Mouse (Mus musculus): ENCODE results near the gene Gm9844. TPM values are rescaled to one million over a fixed set of nuclear protein-coding genes. Genes with fewer than 3 reads are reported as not detected.
A peak's percentile ranks its signal among the peaks of the same experiment; 100 is the strongest.
"Not testable (repeated sequence)": the region's sequence is repeated elsewhere in the genome, so short reads cannot be mapped to it uniquely, and the experiment has no call there.

The Gm9844 gene
- 0.65 TPM in 1 of 2 replicates, not detected in the other for total RNA-seq (2014; rRNA removed; ENCODE audit: low replicate concordance)
- 6.7 and 9.5 TPM in 2 replicates for polyA plus RNA-seq (2015; fragmentation: Nextera tagmentation; extraction: Ambion mirVana)

DNA sequence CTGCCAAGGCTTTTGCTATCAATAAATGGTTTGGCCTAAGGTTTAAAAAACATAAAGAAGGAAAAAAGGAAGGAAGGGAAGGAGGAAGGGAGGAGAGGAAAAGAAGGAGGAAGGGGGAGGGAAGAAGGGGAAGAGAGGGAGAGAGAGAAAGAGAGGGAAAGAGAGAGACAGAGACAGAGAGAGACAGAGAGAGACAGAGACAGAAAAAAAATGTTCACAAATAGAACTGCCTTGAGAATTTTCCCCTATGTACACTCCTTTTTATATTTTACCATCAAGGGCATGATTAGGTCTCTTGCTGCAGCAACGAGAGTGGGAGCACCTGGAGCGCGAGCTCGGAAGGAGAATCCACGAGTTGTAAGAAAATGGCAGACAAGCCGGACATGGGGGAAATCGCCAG is at the start of gene Gm9844:
Gene Gm9844, plus strand, starts transcription at position 301 of the 400 bp plus-strand sequence.
- Histone ChIP-seq H3K4me3 (ENCODE audit: low read depth, low read length) (no peak within 1 kb of the TSS), H3K36me3 (replicated peaks; ENCODE audit: control insufficient read depth, insufficient read depth, low read length) (no peaks in the 10 kb centered on the region), H3K4me1 (ENCODE audit: control insufficient read depth, insufficient read depth) (no peaks in the 10 kb centered on the region), H3K27me3 (ENCODE audit: control insufficient read depth, insufficient read depth, low read length) (no peaks in the 10 kb centered on the region), H3K9me3 (replicated peaks; ENCODE audit: control insufficient read depth, low read length) (no peaks in the 10 kb centered on the region), H3K4me2 (ENCODE audit: low read depth, low read length) (no peak within 1 kb of the TSS), H3K9ac (replicated peaks; ENCODE audit: low read depth, low read length) (no peak within 1 kb of the TSS), H3K27ac (ENCODE audit: low read depth) (no peak within 1 kb of the TSS)
- WGBS = 84% methylated on average over 7 of the region's 7 CpGs
- no peak for ATAC-seq (ENCODE audit: insufficient read depth, low read depth)
- DNase-seq (ENCODE audit: low spot score) = no peak
- no peak for TF ChIP-seq EP300 (IDR thresholded peaks at IDR 0.05; ENCODE audit: low read depth)
- TF ChIP-seq CTCF (IDR thresholded peaks at IDR 0.05; ENCODE audit: low read depth) = no peak

DNA sequence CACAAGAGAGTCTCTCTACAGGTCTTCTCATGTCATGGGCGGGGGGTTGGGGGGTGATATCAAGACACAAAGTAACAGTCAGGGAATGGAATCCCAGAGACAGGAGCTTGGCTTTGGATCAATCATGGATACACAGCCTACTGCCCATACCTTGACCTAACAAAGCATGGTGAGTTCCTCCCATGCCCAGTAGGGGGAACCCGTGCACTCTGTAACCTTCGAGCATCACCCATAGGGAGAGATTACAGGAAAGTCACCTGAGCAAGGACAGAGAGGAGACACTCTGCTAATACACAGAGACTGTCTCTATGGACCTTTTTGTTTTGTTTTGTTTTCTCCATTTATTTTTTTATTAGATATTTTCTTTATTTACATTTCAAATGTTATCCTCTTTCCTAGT is 44.5 kb upstream of the Gm9844 start:
- WGBS = 0% methylated on average over 3 of the region's 3 CpGs
- H3K4me1 ChIP-seq (ENCODE audit: control insufficient read depth, insufficient read depth) = no peaks in the 10 kb centered on the region
- no peaks in the 10 kb centered on the region for H3K9me3 ChIP-seq (replicated peaks; ENCODE audit: control insufficient read depth, low read length)
- no peak overlapping the region for H3K4me2 ChIP-seq (ENCODE audit: low read depth, low read length)
- no peak overlapping the region for H3K9ac ChIP-seq (replicated peaks; ENCODE audit: low read depth, low read length)
- TF ChIP-seq CTCF (IDR thresholded peaks at IDR 0.05; ENCODE audit: low read depth) (peak; percentile 78), EP300 (IDR thresholded peaks at IDR 0.05; ENCODE audit: low read depth) (no peak)
- no peaks in the 10 kb centered on the region for H3K36me3 ChIP-seq (replicated peaks; ENCODE audit: control insufficient read depth, insufficient read depth, low read length)
- peak; percentile 56 for DNase-seq (ENCODE audit: low spot score)
- no peaks in the 10 kb centered on the region for H3K27me3 ChIP-seq (ENCODE audit: control insufficient read depth, insufficient read depth, low read length)
- peak; percentile 57 for ATAC-seq (ENCODE audit: insufficient read depth, low read depth)
- no peak overlapping the region for H3K27ac ChIP-seq (ENCODE audit: low read depth)
- no peak overlapping the region for H3K4me3 ChIP-seq (ENCODE audit: low read depth, low read length)

DNA sequence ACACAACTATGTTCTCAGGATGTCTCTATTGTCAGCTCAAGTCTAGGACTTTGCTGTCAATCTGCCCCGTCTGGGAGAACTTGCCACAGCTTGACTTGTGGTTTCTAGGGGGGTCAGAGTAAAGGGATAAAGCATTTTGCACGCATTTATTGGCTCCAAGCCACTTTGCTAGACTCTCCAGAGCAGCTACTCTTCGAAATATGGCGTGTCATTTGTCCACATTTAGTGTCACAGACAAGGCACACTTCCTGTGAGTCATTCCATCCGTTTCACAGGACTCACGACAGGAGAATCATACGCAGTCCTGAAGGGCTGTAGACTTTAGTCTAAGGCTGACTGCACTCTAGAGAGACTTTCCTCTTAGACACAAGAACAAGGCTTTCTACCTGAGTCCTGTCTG is 37.6 kb upstream of the Gm9844 start:
- DNase-seq (ENCODE audit: low spot score) (no peak), ATAC-seq (ENCODE audit: insufficient read depth, low read depth) (no peak)
- no peak for TF ChIP-seq CTCF (IDR thresholded peaks at IDR 0.05; ENCODE audit: low read depth)
- H3K9ac ChIP-seq (replicated peaks; ENCODE audit: low read depth, low read length) = no peak overlapping the region
- no peak overlapping the region for H3K27ac ChIP-seq (ENCODE audit: low read depth)
- H3K4me1 ChIP-seq (ENCODE audit: control insufficient read depth, insufficient read depth) = no peaks in the 10 kb centered on the region
- no peak overlapping the region for H3K4me3 ChIP-seq (ENCODE audit: low read depth, low read length)
- no peak overlapping the region for H3K4me2 ChIP-seq (ENCODE audit: low read depth, low read length)
- H3K9me3 ChIP-seq (replicated peaks; ENCODE audit: control insufficient read depth, low read length) = no peaks in the 10 kb centered on the region
- no peaks in the 10 kb centered on the region for H3K27me3 ChIP-seq (ENCODE audit: control insufficient read depth, insufficient read depth, low read length)
- WGBS = 33% methylated on average over 7 of the region's 7 CpGs
- no peaks in the 10 kb centered on the region for H3K36me3 ChIP-seq (replicated peaks; ENCODE audit: control insufficient read depth, insufficient read depth, low read length)

DNA sequence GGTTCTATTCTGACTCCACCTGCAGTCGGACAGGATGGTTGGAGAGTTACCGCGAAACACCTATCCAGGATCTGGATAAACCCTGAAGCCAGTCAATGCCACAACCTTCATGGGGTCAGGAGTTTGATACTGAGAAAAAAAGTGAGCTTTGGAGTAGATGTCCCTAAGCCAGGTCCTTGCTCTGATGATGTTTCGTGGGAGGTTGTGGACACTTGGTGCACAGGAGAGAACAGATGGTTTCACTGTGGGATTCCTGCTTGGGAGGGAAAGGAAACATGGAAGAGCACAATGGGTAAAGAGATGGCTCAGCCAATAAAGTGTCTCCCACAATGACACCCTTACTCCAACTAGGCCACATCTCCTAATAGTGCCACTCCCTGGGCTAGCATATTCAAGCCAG is 34.8 kb upstream of the Gm9844 start:
- WGBS = 83% methylated on average over 4 of the region's 4 CpGs
- Histone ChIP-seq H3K27me3 (ENCODE audit: control insufficient read depth, insufficient read depth, low read length) (no peaks in the 10 kb centered on the region), H3K4me2 (ENCODE audit: low read depth, low read length) (no peak overlapping the region), H3K9ac (replicated peaks; ENCODE audit: low read depth, low read length) (no peak overlapping the region), H3K4me1 (ENCODE audit: control insufficient read depth, insufficient read depth) (no peaks in the 10 kb centered on the region), H3K4me3 (ENCODE audit: low read depth, low read length) (no peak overlapping the region), H3K9me3 (replicated peaks; ENCODE audit: control insufficient read depth, low read length) (no peaks in the 10 kb centered on the region), H3K27ac (ENCODE audit: low read depth) (no peak overlapping the region), H3K36me3 (replicated peaks; ENCODE audit: control insufficient read depth, insufficient read depth, low read length) (no peaks in the 10 kb centered on the region)
- TF ChIP-seq EP300 (IDR thresholded peaks at IDR 0.05; ENCODE audit: low read depth) = no peak
- TF ChIP-seq CTCF (IDR thresholded peaks at IDR 0.05; ENCODE audit: low read depth) = no peak
- no peak for DNase-seq (ENCODE audit: low spot score)
- ATAC-seq (ENCODE audit: insufficient read depth, low read depth) = no peak

DNA sequence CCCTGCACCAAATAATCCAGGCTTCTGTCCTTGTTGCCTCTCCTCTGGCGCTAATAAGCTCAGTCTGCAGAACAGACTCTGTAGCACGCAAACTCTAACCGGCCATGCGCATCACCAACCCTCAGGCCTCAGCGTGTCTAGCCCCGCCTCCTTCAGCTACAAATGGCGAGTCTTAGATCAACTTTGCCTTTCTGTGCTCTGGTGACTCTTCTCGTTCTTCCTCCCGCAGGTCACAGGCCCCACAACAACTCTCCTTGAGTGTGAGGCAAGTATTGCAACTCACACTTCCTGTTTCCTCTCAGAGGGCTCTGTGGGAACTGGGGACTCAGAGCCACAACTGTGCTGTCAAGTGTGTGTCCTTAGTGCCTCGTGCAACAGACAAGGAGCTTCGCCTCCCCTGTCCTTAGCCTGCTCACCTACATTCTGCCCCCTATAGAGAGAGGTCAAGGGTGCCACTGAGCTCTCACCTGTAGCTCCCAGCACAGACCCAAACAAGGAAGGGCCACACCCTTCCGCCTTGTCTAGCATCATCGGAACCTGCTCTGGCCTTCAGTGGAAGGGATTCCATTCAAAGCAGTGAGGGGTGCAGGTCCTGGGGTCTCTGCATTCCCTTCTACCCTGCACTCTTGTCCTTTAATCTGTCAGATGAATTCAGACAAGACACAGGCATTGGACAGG is 23.1 kb upstream of the Gm9844 start:
- H3K27ac ChIP-seq (ENCODE audit: low read depth); H3K4me2 ChIP-seq (ENCODE audit: low read depth, low read length); H3K27me3 ChIP-seq (ENCODE audit: control insufficient read depth, insufficient read depth, low read length); ATAC-seq (ENCODE audit: insufficient read depth, low read depth); DNase-seq (ENCODE audit: low spot score); H3K4me3 ChIP-seq (ENCODE audit: low read depth, low read length); H3K9ac ChIP-seq (replicated peaks; ENCODE audit: low read depth, low read length); H3K4me1 ChIP-seq (ENCODE audit: control insufficient read depth, insufficient read depth); H3K9me3 ChIP-seq (replicated peaks; ENCODE audit: control insufficient read depth, low read length); H3K36me3 ChIP-seq (replicated peaks; ENCODE audit: control insufficient read depth, insufficient read depth, low read length): not testable (repeated sequence)
- WGBS = 62% methylated on average over 11 of the region's 13 CpGs

DNA sequence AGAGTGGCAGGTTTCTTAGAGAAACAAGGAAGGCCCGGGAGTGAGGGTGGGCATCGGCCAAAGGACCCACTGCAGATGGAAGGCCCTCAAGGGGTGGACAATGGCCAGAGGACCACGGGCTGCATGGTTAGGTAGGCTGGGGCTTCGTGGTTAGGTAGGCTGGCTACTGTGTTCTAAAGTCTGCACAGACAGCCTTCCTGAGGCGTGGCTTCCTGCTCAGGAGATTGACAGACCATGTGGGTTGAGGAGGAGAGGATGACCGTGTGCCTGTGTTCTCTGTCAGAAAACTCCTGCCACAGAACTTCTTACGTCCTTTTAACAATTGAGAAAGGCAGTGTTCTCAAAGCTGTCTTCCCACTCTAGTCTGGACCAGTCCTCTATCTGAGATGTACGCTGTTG is 22.6 kb upstream of the Gm9844 start:
- ATAC-seq (ENCODE audit: insufficient read depth, low read depth) (no peak), DNase-seq (ENCODE audit: low spot score) (no peak)
- Histone ChIP-seq H3K4me1 (ENCODE audit: control insufficient read depth, insufficient read depth) (no peaks in the 10 kb centered on the region), H3K4me3 (ENCODE audit: low read depth, low read length) (no peak overlapping the region), H3K36me3 (replicated peaks; ENCODE audit: control insufficient read depth, insufficient read depth, low read length) (no peaks in the 10 kb centered on the region), H3K9me3 (replicated peaks; ENCODE audit: control insufficient read depth, low read length) (no peaks in the 10 kb centered on the region), H3K4me2 (ENCODE audit: low read depth, low read length) (no peak overlapping the region), H3K9ac (replicated peaks; ENCODE audit: low read depth, low read length) (no peak overlapping the region), H3K27me3 (ENCODE audit: control insufficient read depth, insufficient read depth, low read length) (no peaks in the 10 kb centered on the region), H3K27ac (ENCODE audit: low read depth) (no peak overlapping the region)
- no peak for TF ChIP-seq EP300 (IDR thresholded peaks at IDR 0.05; ENCODE audit: low read depth)
- TF ChIP-seq CTCF (IDR thresholded peaks at IDR 0.05; ENCODE audit: low read depth) = no peak
- 67% methylated on average over 8 of the region's 8 CpGs for WGBS

Measured in heart, postnatal 0 days (tissue).